Mouse (Mus musculus) left cerebral cortex, adult 18-20 months (tissue): ENCODE measurements around the gene Polg. TPM values are rescaled to one million over a fixed set of nuclear protein-coding genes. Genes with fewer than 3 reads are reported as not detected.

Source experiments
- DNase-seq, 2 experiments: peaks; one replicate each; pipeline ENCODE4 v3.0.0; 2021 to 2022; ENCODE audit warnings: low spot score in 2 of 2, mixed read lengths in 1 of 2
- long read RNA-seq, 2 experiments: library from polyadenylated mRNA; stranded (forward); transcript quantifications; one replicate each; pipeline ENCODE4 v2.0.0; 2021
- total RNA-seq, 2 experiments: library from RNA; stranded (reverse); gene quantifications; 2 replicates each; pipeline ENCODE4 v1.2.3; 2021

Polg gene
- 100 to 1,000 TPM in 1 of 2 experiments, 10 to 100 TPM in 1; 92.3 to 115 TPM for total RNA-seq
- long read RNA-seq, experiment 1, full-length matches to known transcripts, result 47 of 80 reads
- long read RNA-seq, experiment 1, partial matches to known transcripts, result 17 of 80 reads
- long read RNA-seq, experiment 1, other reads (novel, unspliced or antisense), result 16 of 80 reads
- long read RNA-seq, experiment 2, full-length matches to known transcripts, result 44 of 66 reads
- long read RNA-seq, experiment 2, partial matches to known transcripts, result 14 of 66 reads
- long read RNA-seq, experiment 2, other reads (novel, unspliced or antisense), result 8 of 66 reads

GRCm38 (mm10) chr7:79466053-79466901, at the start of gene Polg:
TSS of gene Polg (minus strand) at chr7:79466362.
- peak; percentile 99 for DNase-seq

- no peak for DNase-seq
Measured at GRCm38 (mm10) chr7:79515861-79516260, 49.7 kb upstream of the Polg start.

GRCm38 (mm10) chr7:79515221-79515743, 49.1 kb upstream of the Polg start:
- DNase-seq, result no peak

- no peak for DNase-seq
Measured at GRCm38 (mm10) chr7:79514361-79514881, 48.3 kb upstream of the Polg start.

- no peak for DNase-seq
Measured at GRCm38 (mm10) chr7:79513466-79513865, 47.3 kb upstream of the Polg start.

GRCm38 (mm10) chr7:79512496-79512895, 46.3 kb upstream of the Polg start:
- no peak for DNase-seq

DNA sequence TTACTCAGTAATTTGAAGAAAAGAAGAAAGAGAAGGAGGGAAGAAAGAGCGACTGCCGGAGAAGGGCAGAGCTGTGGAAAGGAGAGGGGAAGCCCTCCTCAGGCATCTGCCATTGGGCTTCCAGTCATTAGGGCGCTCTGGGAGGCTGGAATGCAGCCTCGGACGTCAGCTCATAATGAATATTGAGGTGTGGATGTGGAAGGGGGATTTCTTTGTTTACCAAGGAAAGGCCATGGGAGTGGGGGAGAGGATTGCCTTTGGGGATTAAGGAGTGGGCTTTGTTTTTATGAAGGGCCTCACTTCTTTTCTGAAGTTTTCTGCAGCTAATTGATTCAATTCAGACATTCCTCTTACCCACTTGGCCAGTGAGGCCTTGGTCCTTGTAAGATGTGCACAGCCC, 45.5 kb upstream of the Polg start:
- DNase-seq, result no peak

- DNase-seq, result no peak
Measured at GRCm38 (mm10) chr7:79511181-79511580, 45.0 kb upstream of the Polg start.

DNA sequence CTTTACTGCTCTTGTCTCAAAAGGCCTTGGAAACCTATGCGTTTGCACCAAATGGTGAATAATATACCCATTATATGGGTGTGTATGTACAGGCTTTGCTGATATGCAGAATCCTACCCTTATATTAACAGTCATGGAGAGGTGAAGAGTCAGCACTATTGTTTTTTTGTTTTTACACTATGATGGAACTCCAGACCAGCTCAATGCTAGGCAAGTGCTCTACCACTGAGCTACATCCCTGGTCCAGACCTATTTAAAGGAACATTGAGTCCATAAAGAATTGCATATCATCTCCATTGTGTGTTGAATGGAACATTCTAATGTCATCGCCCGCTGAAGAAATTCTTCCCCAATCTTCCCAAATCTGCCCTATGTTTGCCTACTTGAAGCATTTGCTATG, 44.5 kb upstream of the Polg start:
- DNase-seq, result no peak

DNA sequence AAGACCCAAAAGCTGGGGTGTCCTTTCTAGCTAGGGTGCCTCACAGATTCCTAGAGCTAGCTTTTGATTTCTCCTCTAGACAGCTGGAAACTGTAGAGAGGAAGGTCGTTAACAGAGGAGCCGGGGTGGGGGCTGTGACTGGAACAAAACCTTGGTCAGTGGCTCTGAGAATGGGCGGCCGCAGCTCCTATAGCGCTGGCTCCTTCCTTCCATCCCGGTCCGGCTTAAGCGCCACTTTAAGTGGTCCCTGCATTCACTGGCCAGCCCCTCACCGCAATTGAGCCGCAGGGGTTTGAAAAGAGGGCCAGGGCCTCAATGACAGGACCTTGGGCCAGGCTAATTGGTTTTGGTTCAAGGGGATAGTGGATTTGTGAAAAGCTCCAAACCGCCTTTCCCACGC, 43.5 kb upstream of the Polg start:
- no peak for DNase-seq

DNA sequence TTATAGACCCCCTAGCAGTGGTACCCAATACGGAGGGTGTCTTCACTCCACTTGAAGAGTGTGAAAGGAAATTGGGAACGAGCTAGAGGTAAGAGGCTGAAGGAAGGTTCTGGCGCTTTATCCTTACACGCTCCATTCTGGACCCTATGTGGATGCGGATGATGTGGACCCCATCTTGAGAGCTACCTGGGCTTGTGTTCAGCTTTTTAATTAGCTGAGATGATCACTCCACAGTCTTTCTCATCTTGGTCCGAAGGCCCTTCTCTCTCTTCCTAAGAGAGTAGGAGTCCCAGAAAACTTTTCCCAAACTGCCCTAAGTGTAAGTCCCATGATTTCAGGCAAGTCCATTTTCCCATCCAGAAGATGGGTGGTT, 43.1 kb upstream of the Polg start:
- no peak for DNase-seq

GRCm38 (mm10) chr7:79508280-79509234, 42.4 kb upstream of the Polg start:
- no peak for DNase-seq

DNA sequence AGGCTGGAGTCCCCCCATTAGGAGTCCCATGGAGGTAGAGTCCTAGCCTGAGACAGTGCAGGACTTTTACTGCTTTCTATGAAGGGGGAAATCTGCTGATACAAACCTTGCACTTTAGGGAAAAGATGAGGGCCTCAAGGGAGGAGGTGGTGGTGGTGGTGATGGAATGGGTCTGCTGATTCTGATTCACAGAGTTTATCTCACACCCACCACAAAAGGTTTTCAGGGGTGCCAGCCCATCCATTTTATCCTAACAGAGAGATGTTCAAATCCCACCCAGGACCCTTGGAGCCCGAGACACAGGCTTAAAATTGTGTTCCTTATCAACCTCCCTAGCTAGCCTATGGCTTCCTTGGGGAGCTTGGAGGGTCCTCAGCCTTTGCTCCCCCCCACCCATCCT, 41.6 kb upstream of the Polg start:
- DNase-seq, result no peak

DNA sequence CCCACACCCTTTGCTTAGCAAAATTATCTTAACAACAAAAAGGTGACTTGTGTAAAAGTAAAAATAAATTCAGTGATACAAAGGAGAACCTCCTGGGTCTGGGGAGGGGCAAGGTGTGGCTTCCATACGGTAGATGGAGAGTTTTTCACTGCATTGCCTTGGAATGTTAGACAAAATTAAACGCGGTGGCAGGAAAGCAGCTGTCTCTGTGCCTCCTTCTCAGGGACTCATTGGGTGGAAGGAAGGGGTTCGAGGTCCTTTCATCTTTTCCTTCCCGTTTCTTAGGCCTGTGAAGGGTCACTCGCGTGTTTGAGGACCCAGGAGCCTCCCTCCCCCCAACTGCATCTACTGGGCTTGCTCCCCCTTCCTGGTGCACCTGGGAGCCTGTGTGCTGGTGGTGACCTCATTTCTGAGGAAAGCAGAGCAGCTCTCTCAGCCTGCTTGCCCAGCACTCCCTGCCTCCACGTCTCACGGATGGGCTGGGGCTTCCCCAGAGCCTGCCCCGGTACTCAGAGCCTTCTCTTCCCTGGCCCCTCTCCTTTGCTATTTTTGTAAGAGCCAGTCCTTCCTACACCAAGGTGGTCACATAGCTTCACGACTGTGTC, 41.0 kb upstream of the Polg start:
- no peak for DNase-seq

GRCm38 (mm10) chr7:79506531-79507090, 40.4 kb upstream of the Polg start:
- no peak for DNase-seq

- DNase-seq, result no peak
Measured at GRCm38 (mm10) chr7:79505876-79506530, 39.8 kb upstream of the Polg start.

- DNase-seq, result no peak
Measured at GRCm38 (mm10) chr7:79505376-79505775, 39.2 kb upstream of the Polg start.

DNA sequence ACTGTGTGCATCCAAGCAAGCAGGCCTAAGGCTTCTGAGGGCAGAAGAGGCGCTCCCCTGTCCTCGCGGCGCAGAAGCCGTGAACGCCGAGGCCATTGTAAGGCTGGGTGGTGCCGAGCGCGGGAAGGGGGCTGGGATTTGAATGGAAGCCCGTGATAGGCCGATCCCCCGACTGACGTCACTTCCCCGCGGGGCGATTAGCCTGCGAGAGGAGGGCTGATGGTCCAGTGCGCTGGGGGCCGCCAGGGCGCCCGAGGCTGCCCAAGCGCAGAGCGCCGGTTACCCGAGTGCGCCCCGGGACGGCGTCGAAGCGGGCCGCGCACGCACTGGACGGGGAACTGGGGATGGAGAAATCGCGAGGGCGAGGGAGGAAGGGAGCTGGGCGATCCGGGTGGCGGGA, 38.6 kb upstream of the Polg start:
- peak; percentile 93 to 94 for DNase-seq

DNA sequence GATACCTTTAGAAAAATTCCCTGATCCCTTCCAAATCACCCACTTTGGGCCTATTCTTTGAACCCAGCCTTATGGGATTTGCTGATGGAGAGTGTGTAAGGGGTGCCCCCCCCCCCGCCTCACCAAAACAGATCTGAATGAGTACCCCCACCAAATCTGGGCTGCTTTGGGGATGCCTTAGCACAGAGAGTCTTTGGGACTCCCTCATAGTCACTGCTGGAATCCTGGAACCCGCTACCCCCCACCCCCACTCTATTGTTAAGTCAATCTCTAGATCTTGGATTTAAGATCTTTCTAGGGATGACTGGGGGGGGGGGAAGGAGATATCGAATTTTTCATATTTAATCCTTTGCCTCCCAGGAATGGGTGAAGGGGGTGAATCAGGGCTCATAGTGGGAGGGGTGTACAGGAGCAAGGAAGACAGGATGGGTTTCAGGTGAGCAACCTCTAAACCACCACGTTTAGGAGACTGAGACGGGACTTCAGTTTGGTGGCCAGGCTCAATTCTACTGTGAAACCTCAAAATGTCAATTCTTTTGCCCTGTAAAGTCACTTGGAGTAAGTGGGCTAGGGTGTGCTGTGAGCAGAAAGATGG, 37.6 kb upstream of the Polg start:
- no peak for DNase-seq
